Mouse (Mus musculus) ZHBTc4 (cell line): ENCODE results near the gene Amot.

Experiments
- DNase-seq: peaks from one replicate; pipeline ENCODE4 v3.0.0-alpha.2; 2011; ENCODE audit warnings: low read depth, low spot score

Gene Amot

GRCm38 (mm10) chrX:145504717-145505415, at the start of gene Amot:
TSS of gene Amot (minus strand) at chrX:145505181.
- peak; percentile 88 for DNase-seq

DNA sequence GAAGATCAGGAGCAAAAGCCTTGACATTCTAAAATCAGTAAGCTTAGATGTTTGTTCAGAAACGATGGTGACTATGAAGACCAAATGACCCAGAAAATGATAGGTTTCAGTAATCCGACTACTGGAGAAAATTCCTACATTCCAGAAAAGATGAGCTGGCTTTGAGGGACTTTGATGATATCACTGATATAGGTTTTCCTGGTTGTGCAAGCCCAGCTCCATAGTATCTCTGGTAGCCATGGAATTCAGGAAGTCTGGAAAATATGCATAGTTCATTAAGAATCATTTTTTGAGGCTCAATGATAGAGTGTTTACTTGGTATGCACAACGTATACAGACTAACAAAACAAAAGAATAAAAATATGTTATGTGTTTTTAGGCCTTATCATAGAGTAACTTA, 40.1 kb upstream of the Amot start:
- DNase-seq: no peak

- no peak for DNase-seq
Observed at GRCm38 (mm10) chrX:145543602-145544490, 38.9 kb upstream of the Amot start.

DNA sequence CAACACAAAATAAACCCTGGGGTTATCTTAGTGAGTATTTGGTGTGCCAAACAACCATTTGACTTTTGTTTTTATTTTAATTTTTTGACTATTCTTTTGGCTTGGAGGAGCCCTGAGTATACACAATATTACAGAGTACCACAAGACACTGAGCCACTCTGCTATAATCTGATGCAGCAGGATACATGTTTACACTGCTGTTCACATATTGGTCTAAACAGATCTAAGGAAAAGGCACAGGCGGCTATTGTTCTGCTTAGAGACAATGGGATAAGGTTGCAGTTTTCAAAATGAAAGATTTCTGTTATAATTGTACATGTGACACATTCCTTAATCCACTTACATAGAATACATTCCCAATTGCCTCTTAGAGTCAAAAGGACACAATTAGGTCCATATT, 36.1 kb upstream of the Amot start:
- DNase-seq: no peak

- no peak for DNase-seq
Observed at GRCm38 (mm10) chrX:145540321-145540720, 35.3 kb upstream of the Amot start.

DNA sequence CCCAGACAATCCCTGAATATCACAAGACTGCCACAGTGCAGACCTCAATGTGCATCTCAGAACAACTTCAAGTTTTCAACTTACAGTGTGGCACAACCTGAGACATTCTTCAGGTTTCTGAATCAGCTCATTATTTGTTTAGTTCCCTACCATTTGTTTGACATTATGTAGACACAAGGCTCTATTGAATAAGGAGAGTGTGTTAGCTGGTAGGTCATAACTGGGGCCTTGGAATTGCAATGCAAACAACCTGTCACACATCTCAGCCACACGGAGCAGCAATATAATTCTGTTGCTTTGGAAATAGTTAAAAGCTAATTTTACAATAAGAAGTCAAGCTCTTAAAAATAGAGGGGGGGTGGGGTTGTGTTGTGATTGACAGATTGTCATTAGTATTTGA, 24.6 kb upstream of the Amot start:
- no peak for DNase-seq

- DNase-seq: no peak
Observed at GRCm38 (mm10) chrX:145516322-145517066, 11.5 kb upstream of the Amot start.

DNA sequence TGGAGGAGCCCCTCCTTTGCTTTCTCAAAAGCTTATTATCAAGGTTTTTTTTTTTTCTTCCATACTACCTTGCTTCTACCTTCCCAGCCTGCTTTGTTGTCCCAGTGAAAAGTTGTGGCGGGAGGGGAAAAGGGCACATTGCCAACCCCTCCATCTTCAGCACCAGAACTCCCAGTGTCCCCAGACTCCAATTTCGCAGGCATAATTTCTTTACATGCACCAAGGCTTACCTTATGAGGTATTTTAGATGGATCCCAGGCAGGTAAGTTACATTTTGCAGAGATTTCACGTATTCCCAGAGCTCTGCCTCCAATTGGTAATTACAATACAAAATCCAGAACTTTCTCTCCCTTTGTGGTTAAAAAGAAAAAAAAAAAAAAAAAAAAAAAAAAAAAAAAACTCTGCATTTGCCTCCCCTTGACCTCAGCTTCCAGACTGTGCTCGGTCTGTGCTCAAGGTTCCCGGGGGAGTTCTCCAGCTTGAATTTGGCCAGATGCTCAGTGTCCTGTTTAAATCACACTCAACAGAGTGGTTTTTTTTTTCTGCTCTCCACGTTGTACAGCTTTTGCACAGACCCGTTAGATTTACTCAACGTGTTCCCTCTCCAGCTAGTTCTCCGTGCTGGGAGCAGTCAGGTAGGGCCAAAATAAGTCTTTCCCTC, 10.6 kb upstream of the Amot start:
- no peak for DNase-seq

DNA sequence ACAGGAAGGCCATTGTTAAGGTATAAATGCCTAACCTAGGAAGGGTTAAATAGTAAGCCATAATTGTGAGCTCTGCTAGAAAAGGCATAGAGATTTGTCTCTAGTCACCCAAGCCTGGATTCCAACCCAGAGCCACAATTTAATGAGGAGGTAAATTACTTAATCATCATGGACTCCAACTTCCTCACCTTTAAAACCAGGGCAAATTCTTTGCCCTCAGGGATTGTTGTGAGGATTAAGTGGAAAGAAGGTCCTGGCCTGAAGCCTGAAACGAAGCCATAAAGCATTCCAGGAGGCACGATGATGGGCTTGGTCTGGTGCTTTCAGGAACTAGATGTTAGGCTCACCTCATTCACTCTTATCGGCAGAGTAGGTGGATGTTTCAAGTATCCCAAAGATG, 5.7 kb upstream of the Amot start:
- DNase-seq: no peak

DNA sequence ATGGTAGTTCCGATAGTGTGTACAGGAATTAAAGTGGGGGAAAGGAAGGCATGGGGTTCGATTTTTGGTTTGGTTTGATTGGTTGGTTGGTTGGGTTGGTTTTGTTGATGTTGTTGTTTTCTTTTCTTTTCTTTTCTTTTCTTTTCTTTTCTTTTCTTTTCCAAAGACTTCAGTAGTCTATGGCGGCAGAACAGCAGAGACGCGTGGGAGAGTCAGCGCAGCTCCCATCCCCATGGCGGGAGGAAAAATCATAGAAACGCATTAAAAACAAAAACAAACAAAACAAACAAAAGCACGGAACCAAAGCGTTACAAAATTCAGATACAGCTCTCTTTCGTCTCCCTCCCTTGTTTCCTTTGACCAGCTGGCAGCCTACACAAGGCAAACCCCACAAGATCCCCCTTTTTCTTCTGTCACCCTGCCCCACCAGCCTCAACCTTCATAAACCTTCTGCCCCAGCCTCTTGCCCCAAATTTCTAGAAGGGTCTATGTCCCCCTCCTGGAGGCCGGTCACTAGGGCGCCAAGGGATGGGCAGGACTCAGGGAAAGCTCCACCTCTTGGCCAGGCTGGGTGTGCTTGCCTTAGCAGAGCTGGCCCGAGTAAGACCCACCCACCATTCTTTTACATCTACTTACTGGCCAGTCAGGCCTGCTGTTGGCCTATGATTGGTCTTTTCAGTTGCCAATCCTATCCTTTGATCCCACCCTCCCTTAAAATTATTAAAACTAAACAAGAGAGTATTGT, 648 bp upstream of the Amot start:
- peak; percentile 45 for DNase-seq

GRCm38 (mm10) chrX:145501666-145502355, 3.2 kb downstream of the Amot start:
- DNase-seq: no peak

GRCm38 (mm10) chrX:145499101-145499500, 5.9 kb downstream of the Amot start:
- no peak for DNase-seq

- no peak for DNase-seq
Observed at GRCm38 (mm10) chrX:145498691-145499090, 6.3 kb downstream of the Amot start.

GRCm38 (mm10) chrX:145497486-145497885, 7.5 kb downstream of the Amot start:
- no peak for DNase-seq

GRCm38 (mm10) chrX:145495381-145495780, 9.6 kb downstream of the Amot start:
- DNase-seq: no peak

DNA sequence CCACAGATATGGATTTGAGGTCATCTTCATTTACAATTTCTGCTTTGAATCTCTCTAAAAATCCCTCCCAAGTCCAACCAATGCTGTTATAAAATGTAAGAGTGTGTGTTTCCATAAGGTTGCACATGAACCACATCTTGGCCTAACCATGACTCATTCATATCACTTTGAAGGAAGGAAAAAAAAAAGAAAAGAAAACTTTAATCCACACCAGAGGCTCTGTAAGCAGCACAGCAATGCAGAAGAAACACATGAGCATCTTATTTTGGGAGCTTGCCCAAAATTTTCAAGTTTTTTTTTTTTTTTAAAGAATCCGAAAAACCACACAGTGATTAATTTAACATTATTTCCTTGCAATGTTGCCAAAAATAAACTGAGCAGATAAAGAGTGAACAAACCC, 14.2 kb downstream of the Amot start:
- no peak for DNase-seq

- DNase-seq: no peak
Observed at GRCm38 (mm10) chrX:145490417-145490816, 14.6 kb downstream of the Amot start.

GRCm38 (mm10) chrX:145489950-145490349, 15.0 kb downstream of the Amot start:
- no peak for DNase-seq

GRCm38 (mm10) chrX:145485495-145485894, 19.5 kb downstream of the Amot start:
- DNase-seq: no peak

- DNase-seq: no peak
Observed at GRCm38 (mm10) chrX:145483486-145484055, 21.4 kb downstream of the Amot start.
